12 mouse cellular contexts compared by ENCODE assay signal in genomic region chr17:49359212-49359611, GRCm38 (mm10).
A peak's percentile ranks its signal among the peaks of the same experiment; 100 is the strongest.
DNase-seq lines count a peak whose midpoint lies in the region; ATAC-seq lines count a peak whose summit lies in the region.
"Had no signal": no experiment of that assay in that cellular context is flagged by ENCODE, and none has a peak within 500 bp of the region (broad histone marks: within the 10 kb centered on the region; RNA-seq: fewer than 3 reads in every experiment).

No protein-coding gene starts in this region.

- H3K9me3 ChIP-seq in intestine, embryonic 14.5 days (ENCODE audit: control insufficient read depth, low read length), result peaks cover 2% of the 10 kb centered on the region; the same call in 1 of the 2 replicates
- no peaks in the 10 kb centered on the region for H3K9me3 ChIP-seq in intestine, embryonic 15.5 days
- no peaks in the 10 kb centered on the region for H3K9me3 ChIP-seq in kidney, embryonic 15.5 days (replicated peaks)
- H3K9me3 ChIP-seq: midbrain, embryonic 15.5 days had no signal

- DNase-seq in intestine, embryonic 14.5 days (ENCODE audit: low spot score), result peak; percentile 57
- peak; percentile 8 for DNase-seq in right cerebral cortex, postnatal 4 days
- DNase-seq in right cerebral cortex, adult 2 months (ENCODE audit: low spot score in 2 of 2), result no peak
- DNase-seq in R1 (ENCODE audit: low read depth, low spot score), result peak; percentile 77
- peak; percentile 25 for DNase-seq in testis, postnatal 14 days (ENCODE audit: low spot score)
- DNase-seq: gastrocnemius, postnatal 36 days; heart, postnatal 10 days; kidney, postnatal 10 days; lung, adult 18-20 months had no signal

- H3K9ac ChIP-seq in intestine, embryonic 14.5 days (ENCODE audit: low read length), result no peak overlapping the region
- H3K9ac ChIP-seq in intestine, embryonic 15.5 days, result no peak overlapping the region
- H3K9ac ChIP-seq in kidney, embryonic 15.5 days, result no peak overlapping the region
- H3K9ac ChIP-seq: midbrain, embryonic 15.5 days had no signal

- H3K36me3 ChIP-seq in intestine, embryonic 14.5 days (ENCODE audit: control insufficient read depth, insufficient read depth, low read length), result no peaks in the 10 kb centered on the region
- H3K36me3 ChIP-seq in intestine, embryonic 15.5 days, result no peaks in the 10 kb centered on the region
- no peaks in the 10 kb centered on the region for H3K36me3 ChIP-seq in kidney, embryonic 15.5 days
- H3K36me3 ChIP-seq: midbrain, embryonic 15.5 days had no signal

- ATAC-seq in intestine, embryonic 14.5 days (replicated peaks; ENCODE audit: low FRiP score, low TSS enrichment, low read depth), result no peak
- no peak for ATAC-seq in intestine, embryonic 15.5 days
- no peak for ATAC-seq in kidney, embryonic 15.5 days (replicated peaks; ENCODE audit: low FRiP score)
- ATAC-seq: midbrain, embryonic 15.5 days had no signal

- no peak overlapping the region for H3K4me2 ChIP-seq in intestine, embryonic 14.5 days (ENCODE audit: low read length)
- no peak overlapping the region for H3K4me2 ChIP-seq in intestine, embryonic 15.5 days (replicated peaks)
- H3K4me2 ChIP-seq in kidney, embryonic 15.5 days, result no peak overlapping the region
- H3K4me2 ChIP-seq: midbrain, embryonic 15.5 days had no signal

- H3K27me3 ChIP-seq in intestine, embryonic 14.5 days (replicated peaks; ENCODE audit: control insufficient read depth, insufficient read depth, low read length), result no peaks in the 10 kb centered on the region
- no peaks in the 10 kb centered on the region for H3K27me3 ChIP-seq in intestine, embryonic 15.5 days (replicated peaks)
- no peaks in the 10 kb centered on the region for H3K27me3 ChIP-seq in kidney, embryonic 15.5 days
- H3K27me3 ChIP-seq: midbrain, embryonic 15.5 days had no signal

- H3K27ac ChIP-seq in intestine, embryonic 14.5 days (ENCODE audit: low read depth), result no peak overlapping the region
- no peak overlapping the region for H3K27ac ChIP-seq in intestine, embryonic 15.5 days
- H3K27ac ChIP-seq in kidney, embryonic 15.5 days, result no peak overlapping the region
- H3K27ac ChIP-seq: midbrain, embryonic 15.5 days had no signal

- no peak overlapping the region for H3K4me3 ChIP-seq in intestine, embryonic 14.5 days (ENCODE audit: low read depth, low read length)
- no peak overlapping the region for H3K4me3 ChIP-seq in intestine, embryonic 15.5 days (replicated peaks)
- no peak overlapping the region for H3K4me3 ChIP-seq in kidney, embryonic 15.5 days (replicated peaks)
- H3K4me3 ChIP-seq: midbrain, embryonic 15.5 days had no signal

- no peaks in the 10 kb centered on the region for H3K4me1 ChIP-seq in intestine, embryonic 14.5 days (replicated peaks; ENCODE audit: control insufficient read depth, insufficient read depth, low read length)
- H3K4me1 ChIP-seq in intestine, embryonic 15.5 days (replicated peaks), result no peaks in the 10 kb centered on the region
- no peaks in the 10 kb centered on the region for H3K4me1 ChIP-seq in kidney, embryonic 15.5 days
- H3K4me1 ChIP-seq: midbrain, embryonic 15.5 days had no signal

Comparison
In these comparisons a context has a peak if more than half of its experiments do, and no peak if none do; other contexts are left out.
1. DNase-seq: peak in intestine, embryonic 14.5 days (single experiment), right cerebral cortex, postnatal 4 days (single experiment), R1 (single experiment) and testis, postnatal 14 days (single experiment); none in right cerebral cortex, adult 2 months (0 of 2).